Mouse (Mus musculus) bone marrow, adult 2 months (tissue): ENCODE measurements around the gene Ypel4. TPM values are rescaled to one million over a fixed set of nuclear protein-coding genes. Genes with fewer than 3 reads are reported as not detected.
A peak's percentile ranks its signal among the peaks of the same experiment; 100 is the strongest.

ENCODE experiments used
- H3K27ac ChIP-seq: fragments of 200-500 bp; 2 replicates; pipeline ENCODE4 v1.5.1; 2012; ENCODE audit warnings: low read depth, mild to moderate bottlenecking, control low read depth, inconsistent platforms, low read length; ENCODE audit not compliant: control insufficient read depth, poor library complexity, insufficient read depth
- H3K4me1 ChIP-seq: fragments of 200-500 bp; 2 replicates; pipeline ENCODE4 v1.6.1; 2011; ENCODE audit warnings: low read length; ENCODE audit not compliant: control insufficient read depth, insufficient read depth
- H3K4me3 ChIP-seq: fragments of 200-500 bp; replicated peaks from 2 replicates; pipeline ENCODE3; 2011; ENCODE audit warnings: mild to moderate bottlenecking, low read depth, low read length, control low read depth; ENCODE audit not compliant: control insufficient read depth
- CTCF ChIP-seq: fragments of 200-500 bp; IDR thresholded peaks from 2 replicates; pipeline ENCODE4 v1.5.1; 2011; ENCODE audit warnings: low read length, control low read depth; ENCODE audit not compliant: control insufficient read depth, insufficient read depth
- POLR2A ChIP-seq: fragments of 200-500 bp; IDR thresholded peaks from 2 replicates; pipeline ENCODE4 v1.6.1; 2011; ENCODE audit warnings: low read depth, mild to moderate bottlenecking, control low read depth, low read length, borderline replicate concordance; ENCODE audit not compliant: control insufficient read depth
- WGBS: fragments of 180-500 bp; shearing (Covaris S2); methylation state at CpG from one replicate; pipeline ENCODE4 v1.1.7; 2018; 5-methylcytosine and 5-hydroxymethylcytosine counted together
- polyA plus RNA-seq: library from polyadenylated mRNA; stranded (reverse); fragments of >200 nt; gene quantifications from 2 replicates; pipeline ENCODE4 v1.2.4, GENCODE M21; 2011; ENCODE audit warnings: low replicate concordance; ENCODE audit not compliant: missing spikeins, insufficient read depth, insufficient read length

The Ypel4 gene
- polyA plus RNA-seq, 1 experiment = 242 TPM

GRCm38 (mm10) chr2:84734919-84735318 is 1.1 kb downstream of the Ypel4 start:
- H3K4me1 ChIP-seq = peaks cover 2% of the 10 kb centered on the region; the same call in 1 of the 2 replicates
- no peak for TF ChIP-seq POLR2A
- TF ChIP-seq CTCF = no peak
- peak overlapping the region; percentile 88 for H3K27ac ChIP-seq
- peak overlapping the region; percentile 82 for H3K4me3 ChIP-seq
- 18% methylated on average over 2 of the region's 2 CpGs for WGBS

GRCm38 (mm10) chr2:84735346-84735920 is 1.6 kb downstream of the Ypel4 start:
- Histone ChIP-seq H3K27ac (peak overlapping the region; percentile 88), H3K4me1 (peaks cover 2% of the 10 kb centered on the region; the same call in 1 of the 2 replicates), H3K4me3 (peak overlapping the region; percentile 82)
- TF ChIP-seq POLR2A = peak; percentile 77
- TF ChIP-seq CTCF = no peak
- 14% methylated on average over 7 of the region's 7 CpGs for WGBS

GRCm38 (mm10) chr2:84736312-84737161 is 2.7 kb downstream of the Ypel4 start:
- Histone ChIP-seq H3K4me1 (peaks cover 2% of the 10 kb centered on the region; the same call in 1 of the 2 replicates), H3K27ac (peak overlapping the region; percentile 75), H3K4me3 (peak overlapping the region; percentile 57)
- TF ChIP-seq CTCF = no peak
- WGBS = 16% methylated on average over 27 of the region's 27 CpGs

GRCm38 (mm10) chr2:84737451-84737925 is 3.6 kb downstream of the Ypel4 start:
- no peak overlapping the region; the same call in 1 of the 2 replicates for H3K27ac ChIP-seq
- WGBS = 19% methylated on average over 8 of the region's 8 CpGs
- TF ChIP-seq CTCF = 0 out of 2 replicates have a peak, but pooled peaks have one; percentile 9
- no peak for TF ChIP-seq POLR2A
- H3K4me3 ChIP-seq = peak overlapping the region; percentile 36
- peaks cover 2% of the 10 kb centered on the region; the same call in 1 of the 2 replicates for H3K4me1 ChIP-seq

- peaks cover 3% of the 10 kb centered on the region for H3K4me1 ChIP-seq
- TF ChIP-seq CTCF (0 out of 2 replicates have a peak, but pooled peaks have one; percentile 30), POLR2A (no peak)
- 9% methylated on average over 12 of the region's 12 CpGs for WGBS
- H3K4me3 ChIP-seq = no peak overlapping the region
- H3K27ac ChIP-seq = no peak overlapping the region
Measured at GRCm38 (mm10) chr2:84738271-84738911, 4.5 kb downstream of the Ypel4 start.

GRCm38 (mm10) chr2:84740608-84741333 is 6.9 kb downstream of the Ypel4 start:
- no peak for TF ChIP-seq CTCF
- no peak for TF ChIP-seq POLR2A
- H3K27ac ChIP-seq = no peak overlapping the region
- H3K4me3 ChIP-seq = no peak overlapping the region
- peaks cover 3% of the 10 kb centered on the region for H3K4me1 ChIP-seq
- 82% methylated on average over 15 of the region's 15 CpGs for WGBS

GRCm38 (mm10) chr2:84741841-84742450 is 8.1 kb downstream of the Ypel4 start:
- no peak overlapping the region for H3K4me3 ChIP-seq
- peaks cover 3% of the 10 kb centered on the region for H3K4me1 ChIP-seq
- WGBS = 78% methylated on average over 5 of the region's 5 CpGs
- TF ChIP-seq CTCF = no peak
- no peak for TF ChIP-seq POLR2A
- H3K27ac ChIP-seq = no peak overlapping the region
